In the genomic region with DNA sequence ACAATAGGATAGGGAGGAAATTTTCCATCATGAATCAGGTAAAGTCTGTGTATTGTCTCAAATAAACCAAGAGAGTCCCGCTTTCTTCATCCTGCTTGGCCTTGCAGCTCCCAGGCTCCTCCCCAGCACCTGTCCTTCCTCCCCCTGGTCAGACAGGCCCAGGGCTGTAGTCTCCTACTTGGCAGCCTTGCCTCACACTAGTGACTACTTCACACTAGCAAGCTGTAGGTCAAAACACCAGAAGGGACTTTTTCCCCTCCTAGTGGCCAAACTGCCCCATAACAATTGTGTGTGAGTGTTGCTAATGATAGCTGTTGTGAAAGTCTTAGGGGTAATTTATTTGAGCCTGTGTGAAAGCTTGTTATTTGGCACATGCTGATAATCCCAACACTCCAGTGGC, we compare ENCODE assay signal across 11 mouse cellular contexts.
DNase-seq lines count a peak whose midpoint lies in the region; ATAC-seq and TF ChIP-seq lines count a peak whose summit lies in the region.
"Had no signal": no experiment of that assay in that cellular context is flagged by ENCODE, and none has a peak within 500 bp of the region (broad histone marks: within the 10 kb centered on the region; RNA-seq: fewer than 3 reads in every experiment).

No protein-coding gene starts in this region.

- 71% methylated on average over 1 of the region's 1 CpGs for WGBS in lung, postnatal 0 days

- H3K9me3 ChIP-seq in lung, postnatal 0 days (ENCODE audit: low read length): no peaks in the 10 kb centered on the region
- H3K9me3 ChIP-seq: embryonic facial prominence, embryonic 15.5 days; heart, embryonic 13.5 days; midbrain, embryonic 12.5 days had no signal

- no peaks in the 10 kb centered on the region for H3K27me3 ChIP-seq in lung, postnatal 0 days (replicated peaks; ENCODE audit: insufficient read depth, low read length)
- H3K27me3 ChIP-seq: embryonic facial prominence, embryonic 15.5 days; midbrain, embryonic 12.5 days had no signal

- no peak for ATAC-seq in lung, postnatal 0 days
- ATAC-seq in common myeloid progenitor, adult 5-6 weeks (replicated peaks; ENCODE audit: low read depth, poor library complexity, severe bottlenecking): 0 out of 2 replicates have a peak, but pooled peaks have one; percentile 15

- no peak overlapping the region for H3K4me2 ChIP-seq in lung, postnatal 0 days (replicated peaks; ENCODE audit: low read depth, low read length)
- H3K4me2 ChIP-seq: embryonic facial prominence, embryonic 15.5 days; heart, embryonic 13.5 days; midbrain, embryonic 12.5 days had no signal

- DNase-seq in gastrocnemius, adult 2 months: no peak
- DNase-seq in gastrocnemius, adult 18-20 months (ENCODE audit: low spot score): no peak
- DNase-seq in lung, postnatal 0 days (ENCODE audit: low spot score): peak; percentile 17
- DNase-seq in lung, postnatal 14 days: no peak
- DNase-seq in ES-CJ7 (ENCODE audit: low read depth, low spot score): peak; percentile 40
- DNase-seq in layer of hippocampus, adult 9-10 months (ENCODE audit: low spot score): no peak
- no peak for DNase-seq in right cerebral cortex, postnatal 25 days

- H3K4me1 ChIP-seq in lung, postnatal 0 days (ENCODE audit: insufficient read depth, low read depth, low read length): no peaks in the 10 kb centered on the region
- H3K4me1 ChIP-seq: embryonic facial prominence, embryonic 15.5 days; heart, embryonic 13.5 days had no signal

- no peak for TF ChIP-seq EP300 in lung, postnatal 0 days (IDR thresholded peaks at IDR 0.05)

- intact Hi-C loops in gastrocnemius, adult 2 months (cut with DNase I): no loop called here

- no peaks in the 10 kb centered on the region for H3K36me3 ChIP-seq in lung, postnatal 0 days (ENCODE audit: insufficient read depth, low read length)
- H3K36me3 ChIP-seq: embryonic facial prominence, embryonic 15.5 days; heart, embryonic 13.5 days had no signal

- H3K9ac ChIP-seq in lung, postnatal 0 days (replicated peaks; ENCODE audit: low read depth): no peak overlapping the region
- H3K9ac ChIP-seq: embryonic facial prominence, embryonic 15.5 days; heart, embryonic 13.5 days; midbrain, embryonic 12.5 days had no signal

- H3K27ac ChIP-seq in gastrocnemius, adult 2 months: no peak overlapping the region
- H3K27ac ChIP-seq in lung, postnatal 0 days (ENCODE audit: low read length): no peak overlapping the region
- H3K27ac ChIP-seq: embryonic facial prominence, embryonic 15.5 days; heart, embryonic 13.5 days; midbrain, embryonic 12.5 days had no signal

- H3K4me3 ChIP-seq in gastrocnemius, adult 2 months: no peak overlapping the region
- H3K4me3 ChIP-seq in lung, postnatal 0 days (ENCODE audit: low read depth, low read length): no peak overlapping the region
- H3K4me3 ChIP-seq: embryonic facial prominence, embryonic 15.5 days; heart, embryonic 13.5 days; midbrain, embryonic 12.5 days had no signal

- TF ChIP-seq CTCF in gastrocnemius, adult 2 months (IDR thresholded peaks at IDR 0.05): peak; percentile 24; the same call in 1 of the 2 replicates
- TF ChIP-seq CTCF in lung, postnatal 0 days (IDR thresholded peaks at IDR 0.05): peak; percentile 63

Comparison
In these comparisons a context has a peak if more than half of its experiments do, and no peak if none do; other contexts are left out.
1. DNase-seq: peak in lung, postnatal 0 days (single experiment) and ES-CJ7 (single experiment); none in gastrocnemius, adult 2 months (single experiment), gastrocnemius, adult 18-20 months (single experiment), lung, postnatal 14 days (single experiment), layer of hippocampus, adult 9-10 months (single experiment) and right cerebral cortex, postnatal 25 days (single experiment).